Mouse (Mus musculus) midbrain, embryonic 12.5 days (tissue): Measurements from ENCODE around the gene Xxylt1. TPM values are rescaled to one million over a fixed set of nuclear protein-coding genes. Genes with fewer than 3 reads are reported as not detected.

ENCODE experiments used
- ATAC-seq: fragments of 200-750 bp; cut with Nextera tagmentation; 2 replicates; pipeline ENCODE4 v1.8.0; 2017; ENCODE audit warnings: low read depth, moderate TSS enrichment, moderate library complexity; ENCODE audit not compliant: low FRiP score
- H3K27ac ChIP-seq: fragments of 300-500 bp; sonication (generic); replicated peaks from 2 replicates; pipeline ENCODE4 v1.5.1; 2016; ENCODE audit warnings: mild to moderate bottlenecking
- H3K27me3 ChIP-seq: fragments of 300-500 bp; sonication (generic); 2 replicates; pipeline ENCODE4 v1.6.1; 2016; ENCODE audit warnings: mild to moderate bottlenecking
- H3K36me3 ChIP-seq: fragments of 300-500 bp; sonication (generic); 2 replicates; pipeline ENCODE4 v1.6.1; 2016
- H3K4me1 ChIP-seq: fragments of 300-500 bp; sonication (generic); 2 replicates; pipeline ENCODE4 v1.6.1; 2016
- H3K4me2 ChIP-seq: fragments of 300-500 bp; sonication (generic); replicated peaks from 2 replicates; pipeline ENCODE4 v1.6.1; 2016; ENCODE audit warnings: mild to moderate bottlenecking, moderate library complexity
- H3K4me3 ChIP-seq: fragments of 300-500 bp; sonication (generic); 2 replicates; pipeline ENCODE4 v1.5.1; 2016; ENCODE audit warnings: mild to moderate bottlenecking
- H3K9ac ChIP-seq: fragments of 300-500 bp; sonication (generic); replicated peaks from 2 replicates; pipeline ENCODE4 v1.6.1; 2016; ENCODE audit warnings: mild to moderate bottlenecking, moderate library complexity
- H3K9me3 ChIP-seq: fragments of 300-500 bp; sonication (generic); 2 replicates; pipeline ENCODE4 v1.6.1; 2016; ENCODE audit warnings: mild to moderate bottlenecking
- WGBS: fragments of 180-500 bp; shearing (Covaris S2); methylation state at CpG from one replicate; pipeline ENCODE4 v1.1.7; 2016; 5-methylcytosine and 5-hydroxymethylcytosine counted together
- polyA plus RNA-seq: library from polyadenylated mRNA; unstranded; fragments of >200 nt; fragmentation: Nextera tagmentation; extraction: Ambion mirVana; gene quantifications from 2 replicates; pipeline ENCODE4 v1.2.1, GENCODE M21; 2016

Gene Xxylt1
- polyA plus RNA-seq, 1 experiment from 2014 or later: 13.9 TPM

DNA sequence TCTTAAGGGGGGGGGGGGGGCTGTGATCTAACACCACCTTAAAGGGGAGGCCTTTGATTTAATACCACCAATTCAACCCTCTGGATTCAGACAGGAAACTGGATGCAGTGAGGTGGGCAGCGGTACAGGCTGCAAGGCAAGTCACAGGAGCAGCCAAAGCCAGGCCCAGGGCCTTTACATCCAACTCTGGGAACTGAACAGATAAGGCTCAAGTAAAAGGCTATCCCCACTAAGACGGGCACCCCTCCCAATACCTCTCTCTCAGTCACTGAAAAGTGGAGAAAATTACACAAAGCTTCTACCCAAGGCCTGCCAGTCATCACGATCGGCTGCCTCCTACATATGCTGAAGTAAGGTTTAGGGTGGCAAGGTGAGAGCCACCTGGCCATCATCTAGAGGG is 21.5 kb downstream of the Xxylt1 start:
- no peaks in the 10 kb centered on the region for H3K9me3 ChIP-seq
- WGBS: 91% methylated on average over 4 of the region's 4 CpGs
- H3K27me3 ChIP-seq: no peaks in the 10 kb centered on the region
- no peak overlapping the region for H3K27ac ChIP-seq
- H3K4me2 ChIP-seq: no peak overlapping the region
- H3K4me1 ChIP-seq: peaks cover 5% of the 10 kb centered on the region
- ATAC-seq: no peak
- no peaks in the 10 kb centered on the region for H3K36me3 ChIP-seq
- H3K4me3 ChIP-seq: no peak overlapping the region
- no peak overlapping the region for H3K9ac ChIP-seq

DNA sequence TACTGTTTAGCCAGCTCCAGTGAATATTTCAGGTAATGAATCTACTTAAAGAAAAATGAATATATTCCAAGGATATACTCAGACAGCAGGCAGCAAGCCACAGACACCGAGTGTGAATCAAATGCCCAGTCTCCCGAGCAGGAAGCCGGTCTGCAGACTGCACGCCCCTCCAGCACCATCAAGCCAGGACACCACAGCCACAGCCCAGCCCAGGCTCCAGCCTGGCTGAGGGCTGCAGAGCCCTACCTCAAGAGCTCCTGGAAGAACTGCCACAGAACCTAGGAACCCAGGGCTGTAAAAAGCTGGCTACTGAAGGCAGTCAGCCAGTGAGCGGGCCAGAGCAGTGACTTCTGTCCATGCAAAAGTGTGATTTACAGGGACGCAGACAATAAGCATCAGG is 28.4 kb downstream of the Xxylt1 start:
- Histone ChIP-seq H3K36me3 (no peaks in the 10 kb centered on the region), H3K9ac (0 out of 2 replicates have a peak overlapping the region, but pooled peaks have one; percentile 28), H3K4me3 (no peak overlapping the region), H3K4me1 (no peaks in the 10 kb centered on the region; the same call in 1 of the 2 replicates), H3K27ac (no peak overlapping the region), H3K27me3 (no peaks in the 10 kb centered on the region), H3K9me3 (no peaks in the 10 kb centered on the region), H3K4me2 (no peak overlapping the region)
- WGBS: 82% methylated on average over 6 of the region's 6 CpGs
- no peak for ATAC-seq

DNA sequence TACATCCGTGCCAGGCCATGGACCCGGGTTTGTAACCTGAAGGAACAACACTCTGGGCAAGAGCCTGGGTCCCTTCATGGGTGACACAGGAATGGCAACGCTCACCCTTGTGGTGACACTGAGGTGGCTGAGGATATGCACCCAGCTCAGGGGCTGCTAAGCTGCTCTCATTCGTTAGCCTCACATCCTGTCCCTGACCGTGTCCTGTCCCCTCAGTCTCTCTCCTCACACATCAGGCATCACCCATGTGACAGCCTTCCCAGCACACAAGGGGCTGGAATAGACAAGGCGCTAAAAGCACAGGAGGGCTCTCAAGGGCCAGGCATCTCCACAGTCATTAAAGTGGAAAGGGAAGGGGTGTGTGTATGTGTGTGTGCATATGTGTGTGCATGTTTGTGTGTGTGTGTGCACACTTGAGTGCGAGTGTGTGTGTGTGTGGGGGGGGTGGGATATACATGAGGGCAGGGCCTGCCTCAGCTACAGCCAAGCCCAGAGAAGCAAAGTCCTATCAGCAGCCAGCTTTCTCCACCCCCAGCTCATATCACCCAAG is 29.0 kb downstream of the Xxylt1 start:
- WGBS: 74% methylated on average over 7 of the region's 7 CpGs
- no peak overlapping the region for H3K4me2 ChIP-seq
- no peaks in the 10 kb centered on the region; the same call in 1 of the 2 replicates for H3K4me1 ChIP-seq
- H3K4me3 ChIP-seq: no peak overlapping the region
- ATAC-seq: peak; percentile 38; the same call in 1 of the 2 replicates
- H3K27ac ChIP-seq: no peak overlapping the region
- H3K9ac ChIP-seq: no peak overlapping the region
- no peaks in the 10 kb centered on the region for H3K36me3 ChIP-seq
- no peaks in the 10 kb centered on the region for H3K9me3 ChIP-seq
- H3K27me3 ChIP-seq: no peaks in the 10 kb centered on the region

DNA sequence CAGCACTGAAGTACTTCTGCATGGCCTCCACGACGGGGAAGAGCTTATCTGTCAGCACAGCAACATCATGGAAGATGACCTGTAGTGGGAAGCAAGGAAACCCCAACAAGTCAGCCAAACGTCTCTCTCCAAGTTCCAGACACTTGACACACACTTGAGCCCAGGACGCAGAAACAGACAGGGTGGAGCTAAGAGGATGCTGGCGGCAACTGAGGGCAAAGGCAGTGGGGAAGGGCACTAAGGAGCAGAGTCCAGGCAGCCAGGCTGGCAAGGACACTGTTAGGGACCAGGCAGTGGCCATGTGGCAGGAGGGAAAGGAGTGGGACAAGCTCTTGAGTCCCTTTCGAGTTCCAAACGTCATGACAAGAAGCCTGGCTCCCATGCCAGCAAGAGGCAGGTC is 30.5 kb downstream of the Xxylt1 start:
- Histone ChIP-seq H3K27me3 (no peaks in the 10 kb centered on the region), H3K27ac (no peak overlapping the region), H3K4me2 (no peak overlapping the region), H3K4me3 (no peak overlapping the region), H3K4me1 (no peaks in the 10 kb centered on the region), H3K9me3 (no peaks in the 10 kb centered on the region), H3K9ac (no peak overlapping the region), H3K36me3 (no peaks in the 10 kb centered on the region)
- 81% methylated on average over 7 of the region's 7 CpGs for WGBS
- no peak for ATAC-seq

DNA sequence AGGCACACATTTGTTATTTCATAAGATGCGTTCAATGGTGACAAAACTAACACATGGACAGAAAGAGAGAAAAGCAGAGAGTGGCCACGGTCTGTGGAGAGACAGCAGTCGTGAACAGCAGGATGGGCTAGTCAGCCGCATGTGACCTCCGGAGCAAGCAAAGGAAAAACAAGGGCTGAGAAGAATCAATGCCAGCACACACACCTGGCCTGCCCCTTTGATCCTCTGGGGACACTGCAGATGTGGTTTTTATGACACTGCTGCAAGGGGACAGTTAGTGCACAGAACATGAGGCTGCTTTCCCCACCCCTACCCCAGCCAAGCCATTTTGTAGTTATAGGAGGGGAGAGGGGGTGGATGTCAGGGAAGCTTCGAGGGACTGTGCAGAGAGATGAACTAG is 33.0 kb downstream of the Xxylt1 start:
- Histone ChIP-seq H3K4me3 (no peak overlapping the region), H3K27me3 (no peaks in the 10 kb centered on the region), H3K4me2 (no peak overlapping the region), H3K27ac (no peak overlapping the region), H3K36me3 (no peaks in the 10 kb centered on the region), H3K9me3 (no peaks in the 10 kb centered on the region), H3K9ac (no peak overlapping the region), H3K4me1 (no peaks in the 10 kb centered on the region)
- ATAC-seq: no peak
- WGBS: 84% methylated on average over 6 of the region's 6 CpGs

DNA sequence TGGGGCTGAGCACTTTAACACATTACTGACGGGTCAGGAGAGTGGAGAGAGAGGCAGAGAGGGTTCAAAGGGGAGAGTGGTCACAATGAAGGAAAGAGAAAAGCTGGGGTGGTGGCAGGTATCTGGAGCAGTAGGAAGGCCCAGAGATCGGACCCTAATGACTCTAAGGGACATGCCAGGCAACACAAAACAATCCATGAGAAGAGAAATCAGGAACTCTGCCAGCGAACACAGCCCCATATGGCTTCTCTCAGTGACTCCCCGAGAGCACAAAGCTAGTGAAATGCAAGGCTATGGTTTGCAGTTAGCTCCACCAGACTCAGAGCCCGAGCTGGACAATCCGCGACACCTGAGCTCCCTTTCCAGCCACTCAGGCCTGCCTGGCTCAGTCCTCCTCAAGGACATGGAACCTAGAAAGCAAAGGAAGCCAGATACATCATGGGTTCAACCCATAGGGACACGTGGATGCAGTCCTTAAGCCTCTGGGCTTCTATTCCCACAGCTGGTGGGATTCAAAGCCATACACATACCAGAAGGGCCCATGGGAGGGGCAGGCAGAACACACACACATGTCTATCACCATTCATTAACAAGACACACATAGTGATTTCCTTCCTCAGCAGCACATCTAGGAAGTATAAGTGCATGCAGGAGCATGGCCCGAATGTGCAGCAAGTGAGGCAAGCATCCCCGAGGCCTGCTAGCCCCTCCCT is 33.9 kb downstream of the Xxylt1 start:
- Histone ChIP-seq H3K36me3 (no peaks in the 10 kb centered on the region), H3K9me3 (no peaks in the 10 kb centered on the region), H3K4me2 (no peak overlapping the region), H3K27ac (no peak overlapping the region), H3K27me3 (no peaks in the 10 kb centered on the region), H3K9ac (no peak overlapping the region), H3K4me3 (no peak overlapping the region), H3K4me1 (no peaks in the 10 kb centered on the region)
- WGBS: 83% methylated on average over 10 of the region's 10 CpGs
- ATAC-seq: no peak

DNA sequence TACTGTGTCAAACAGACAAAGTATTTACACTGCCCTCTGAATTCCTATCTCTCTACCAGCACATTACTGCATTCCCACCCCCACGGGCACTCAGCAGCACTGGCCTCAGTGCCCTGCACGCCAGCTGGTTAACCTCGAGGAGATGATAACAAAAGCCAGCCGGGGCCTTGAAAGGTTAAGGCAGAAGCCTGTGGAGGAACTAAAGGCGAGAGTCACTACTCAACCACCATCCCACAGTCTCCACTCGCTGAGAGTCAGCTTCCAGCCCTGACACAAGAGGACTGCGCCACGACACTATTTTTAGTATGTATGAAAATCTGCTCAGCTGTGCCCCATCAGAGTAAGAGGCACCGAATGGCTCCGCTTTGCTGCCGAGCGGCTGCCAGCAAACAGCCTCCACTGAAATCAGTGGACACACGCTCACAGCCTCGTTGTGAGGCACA is 35.0 kb downstream of the Xxylt1 start:
- ATAC-seq: no peak
- Histone ChIP-seq H3K27me3 (no peaks in the 10 kb centered on the region), H3K9ac (no peak overlapping the region), H3K36me3 (no peaks in the 10 kb centered on the region), H3K4me3 (no peak overlapping the region), H3K9me3 (no peaks in the 10 kb centered on the region), H3K27ac (no peak overlapping the region), H3K4me1 (no peaks in the 10 kb centered on the region), H3K4me2 (no peak overlapping the region)
- WGBS: 78% methylated on average over 14 of the region's 14 CpGs

DNA sequence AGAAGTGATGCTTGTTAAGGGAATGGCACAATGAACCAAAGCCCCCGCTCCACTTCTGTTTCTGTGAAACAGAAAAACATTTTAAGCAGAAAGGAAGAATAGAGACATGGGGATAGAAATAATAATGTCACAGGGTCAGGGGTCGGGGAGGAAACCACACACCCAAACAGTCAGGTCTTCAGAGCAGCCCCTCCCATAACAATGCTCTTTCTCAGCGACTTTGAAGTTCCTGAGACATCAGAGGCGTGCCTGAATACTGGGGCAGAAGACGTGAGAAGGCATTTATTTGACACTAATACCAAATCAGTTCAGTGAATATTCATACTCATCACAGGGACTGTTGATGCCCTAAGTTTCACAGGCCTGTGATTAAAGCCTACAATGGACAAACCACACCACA is 36.0 kb downstream of the Xxylt1 start:
- no peak for ATAC-seq

DNA sequence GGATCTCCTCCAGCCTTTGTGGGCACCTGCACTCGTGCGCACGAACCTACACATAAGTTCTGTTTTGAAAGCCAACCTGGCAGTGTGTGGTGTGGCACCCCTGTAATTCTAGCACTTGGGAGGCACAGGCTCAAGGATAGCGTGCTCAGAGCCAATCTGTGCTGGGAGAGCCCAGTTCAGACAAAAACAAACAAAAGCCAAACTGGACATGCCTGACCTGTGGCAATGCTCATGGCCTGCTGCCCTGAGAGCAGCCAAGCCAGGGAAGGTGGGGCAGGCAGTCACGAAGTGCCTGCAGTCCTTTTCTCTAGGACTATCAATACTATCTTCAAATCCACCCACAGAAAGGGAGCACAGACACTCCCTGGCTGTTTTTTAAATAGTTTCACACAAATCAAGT is 38.1 kb downstream of the Xxylt1 start:
- WGBS: 89% methylated on average over 5 of the region's 5 CpGs

More for the DNA sequence above, 36.0 kb downstream of the Xxylt1 start:
- Histone ChIP-seq H3K4me3 (no peak overlapping the region), H3K36me3 (no peaks in the 10 kb centered on the region), H3K27me3 (no peaks in the 10 kb centered on the region), H3K9ac (no peak overlapping the region), H3K9me3 (no peaks in the 10 kb centered on the region), H3K27ac (no peak overlapping the region), H3K4me2 (no peak overlapping the region), H3K4me1 (no peaks in the 10 kb centered on the region)
- WGBS: 49% methylated on average over 5 of the region's 5 CpGs

DNA sequence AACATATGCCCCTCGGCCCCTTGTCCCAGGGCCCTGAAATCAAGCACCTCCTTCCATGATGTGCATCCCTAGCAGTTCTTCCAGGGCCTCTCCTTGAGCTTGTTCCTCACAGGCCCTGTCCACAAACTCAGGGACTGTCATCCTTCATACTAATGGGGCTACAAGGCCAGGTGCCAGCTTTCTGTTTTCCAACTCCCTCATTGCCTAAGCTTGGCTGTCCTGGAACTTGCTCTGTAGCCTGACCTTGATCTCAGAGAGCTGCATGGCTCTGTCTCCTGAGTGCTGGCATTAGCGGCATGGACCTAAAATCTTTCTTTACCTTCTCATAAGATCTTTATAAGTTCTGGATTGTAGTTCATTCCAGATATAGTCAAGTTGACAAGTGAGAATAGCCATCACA is 39.7 kb downstream of the Xxylt1 start:
- no peaks in the 10 kb centered on the region for H3K27me3 ChIP-seq
- H3K4me1 ChIP-seq: no peaks in the 10 kb centered on the region
- no peak overlapping the region for H3K9ac ChIP-seq
- no peak overlapping the region for H3K4me3 ChIP-seq
- WGBS: 83% methylated on average over 2 of the region's 2 CpGs
- H3K9me3 ChIP-seq: no peaks in the 10 kb centered on the region
- H3K27ac ChIP-seq: no peak overlapping the region
- no peak overlapping the region for H3K4me2 ChIP-seq
- H3K36me3 ChIP-seq: no peaks in the 10 kb centered on the region
- ATAC-seq: no peak

More for the DNA sequence above, 38.1 kb downstream of the Xxylt1 start:
- Histone ChIP-seq H3K9me3 (no peaks in the 10 kb centered on the region), H3K27me3 (no peaks in the 10 kb centered on the region), H3K4me2 (no peak overlapping the region), H3K4me1 (no peaks in the 10 kb centered on the region), H3K4me3 (no peak overlapping the region), H3K9ac (no peak overlapping the region), H3K36me3 (no peaks in the 10 kb centered on the region), H3K27ac (no peak overlapping the region)
- ATAC-seq: no peak

DNA sequence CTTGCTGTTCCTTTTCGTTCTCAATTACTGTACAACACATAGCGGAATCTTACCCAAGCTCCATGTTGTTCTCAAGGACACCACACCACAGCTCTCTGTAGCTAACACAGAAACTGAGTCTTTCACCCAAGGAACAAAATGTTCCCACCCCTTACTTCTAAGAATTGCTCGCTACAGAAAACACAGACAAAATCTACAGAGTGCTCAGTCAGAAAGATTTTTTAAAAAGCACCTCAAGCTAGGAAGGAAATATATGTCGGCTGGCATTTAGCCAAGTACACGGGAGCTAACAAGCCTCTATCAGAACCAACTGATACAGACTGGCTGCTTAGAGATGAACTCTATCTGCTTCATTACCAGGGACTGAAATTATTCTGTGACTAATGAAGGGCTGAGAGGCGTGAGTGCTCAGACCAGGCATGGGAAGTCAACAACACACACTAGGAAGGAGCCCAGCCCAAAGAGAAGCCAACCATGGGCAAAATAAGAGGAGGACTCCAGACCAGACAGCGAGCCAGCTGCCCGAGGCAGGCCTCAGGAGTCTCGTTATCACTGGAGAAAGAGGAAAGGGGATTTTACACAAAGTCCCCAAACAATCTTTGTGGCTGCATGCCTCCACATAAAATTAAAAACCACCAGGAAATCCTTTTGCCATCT is 41.3 kb downstream of the Xxylt1 start:
- ATAC-seq: no peak
- H3K4me2 ChIP-seq: no peak overlapping the region
- no peak overlapping the region for H3K27ac ChIP-seq
- H3K9me3 ChIP-seq: no peaks in the 10 kb centered on the region
- WGBS: 84% methylated on average over 9 of the region's 9 CpGs
- peaks cover 3% of the 10 kb centered on the region; the same call in 1 of the 2 replicates for H3K4me1 ChIP-seq
- no peaks in the 10 kb centered on the region for H3K27me3 ChIP-seq
- H3K9ac ChIP-seq: no peak overlapping the region
- no peaks in the 10 kb centered on the region for H3K36me3 ChIP-seq
- H3K4me3 ChIP-seq: no peak overlapping the region

DNA sequence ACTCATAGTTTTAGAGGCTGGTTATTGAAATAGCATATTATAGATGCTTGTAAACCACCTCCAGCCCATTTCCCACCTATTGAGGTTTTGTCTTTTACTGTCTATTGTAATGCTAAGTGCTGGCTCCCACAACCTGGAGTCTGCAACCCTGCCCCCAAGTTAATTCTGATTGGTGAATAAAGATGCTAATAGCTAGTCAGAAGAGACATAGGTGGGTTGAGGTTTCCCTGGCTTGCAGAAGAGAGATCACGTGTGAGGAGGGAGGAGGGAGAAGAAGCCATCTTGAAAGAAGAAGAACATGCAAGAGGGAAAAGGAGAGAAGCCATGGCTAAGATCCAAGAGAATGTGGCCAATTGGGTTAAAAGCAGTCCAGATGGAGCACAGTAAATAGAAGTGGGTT is 43.8 kb downstream of the Xxylt1 start:
- Histone ChIP-seq H3K4me1 (peaks cover 19% of the 10 kb centered on the region), H3K27ac (no peak overlapping the region), H3K36me3 (no peaks in the 10 kb centered on the region), H3K4me3 (no peak overlapping the region), H3K4me2 (no peak overlapping the region), H3K27me3 (no peaks in the 10 kb centered on the region), H3K9me3 (no peaks in the 10 kb centered on the region), H3K9ac (no peak overlapping the region)
- 66% methylated on average over 1 of the region's 1 CpGs for WGBS
- no peak for ATAC-seq
